Mouse (Mus musculus) c-Kit-negative CD71-positive TER-119-positive erythroid progenitor cells, embryonic 14.5 days (primary cell): Measurements from ENCODE around the gene Crlf1.

Source experiments
- DNase-seq: peaks from one replicate; pipeline ENCODE4 v3.0.0-alpha.2; 2013; ENCODE audit warnings: low read depth, low spot score

The Crlf1 gene

DNA sequence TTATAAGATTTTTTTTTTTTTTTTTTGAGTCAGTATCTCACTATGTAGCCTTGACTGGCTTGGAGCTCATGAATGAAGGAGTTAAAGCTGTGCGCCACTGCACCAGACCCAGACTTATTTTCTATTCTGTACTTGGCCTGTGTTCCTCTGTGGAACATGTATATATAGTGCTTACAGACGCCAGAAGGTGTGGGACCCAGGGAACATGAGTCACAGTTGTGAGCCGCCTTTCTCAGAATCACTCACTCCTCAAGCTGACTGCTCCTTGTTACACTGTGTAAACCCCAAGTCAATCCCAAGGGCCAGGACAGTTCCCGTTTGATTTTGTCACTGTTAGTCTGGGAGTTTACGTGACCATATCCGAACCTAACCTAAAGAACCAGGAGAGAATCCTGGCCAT, 26.1 kb downstream of the Crlf1 start:
- no peak for DNase-seq

DNA sequence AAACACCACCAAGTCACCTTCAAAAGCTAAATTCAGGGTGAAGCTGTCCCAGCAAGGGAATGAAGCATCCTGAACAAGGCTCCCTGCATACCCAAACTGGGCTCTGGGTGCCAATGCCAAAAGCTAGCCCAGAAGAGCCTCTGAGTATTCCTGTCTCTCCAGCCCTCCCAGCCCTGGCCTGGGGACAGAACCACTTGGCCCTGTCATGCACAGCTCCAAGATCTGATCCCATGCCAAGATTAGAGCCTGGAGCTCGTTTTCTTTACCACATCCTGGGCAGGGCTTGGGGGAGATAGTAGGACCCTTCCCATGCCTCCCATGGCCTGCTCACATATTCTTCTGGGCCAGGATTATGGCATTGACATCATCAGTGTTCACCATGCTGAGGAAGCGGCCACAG, 26.6 kb downstream of the Crlf1 start:
- no peak for DNase-seq

GRCm38 (mm10) chr8:70522592-70523403, 29.8 kb downstream of the Crlf1 start:
- DNase-seq, result peak; percentile 96

- DNase-seq, result no peak
Measured at GRCm38 (mm10) chr8:70527111-70527511, 34.2 kb downstream of the Crlf1 start.

DNA sequence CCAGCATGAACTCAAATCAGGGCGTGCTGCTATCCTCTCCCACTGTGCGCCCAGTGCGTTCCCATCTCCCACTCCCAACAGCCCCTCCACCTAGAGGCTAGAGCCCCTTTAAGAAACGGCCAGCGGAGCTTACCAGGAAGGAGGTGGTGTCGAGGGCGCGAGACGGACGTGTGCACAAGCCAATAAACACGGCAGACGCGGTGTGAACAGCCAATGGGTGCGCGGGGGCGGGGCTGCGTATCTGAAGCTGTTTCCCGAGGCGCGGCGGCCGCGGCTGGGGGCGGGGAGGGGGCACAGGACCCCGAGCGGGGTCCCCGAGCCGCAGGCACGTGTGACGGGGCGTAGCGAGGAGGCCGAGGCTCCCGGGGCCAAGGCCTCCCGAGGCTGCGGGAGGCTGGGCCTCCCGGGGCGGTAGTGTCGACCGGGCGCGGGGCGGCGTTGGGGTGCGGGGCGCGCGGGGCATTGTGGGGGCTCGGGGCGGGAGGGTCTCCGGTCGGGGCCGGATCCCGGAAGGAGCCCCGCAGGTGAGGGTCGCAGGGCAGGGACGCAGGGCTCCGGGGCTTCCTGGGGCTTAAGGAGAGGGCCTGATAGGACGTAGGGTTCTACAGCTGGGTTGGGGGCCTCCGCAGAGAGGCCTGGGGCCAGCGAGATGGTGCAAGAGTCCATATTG, 34.7 kb downstream of the Crlf1 start, which contains the start of the genes Fkbp8 and Kxd1:
Gene Fkbp8 (plus strand): TSS at position 213 of the 670 bp plus-strand sequence.
Gene Kxd1 (minus strand): TSS at position 445 of the 670 bp plus-strand sequence.
- DNase-seq, result peak; percentile 91

DNA sequence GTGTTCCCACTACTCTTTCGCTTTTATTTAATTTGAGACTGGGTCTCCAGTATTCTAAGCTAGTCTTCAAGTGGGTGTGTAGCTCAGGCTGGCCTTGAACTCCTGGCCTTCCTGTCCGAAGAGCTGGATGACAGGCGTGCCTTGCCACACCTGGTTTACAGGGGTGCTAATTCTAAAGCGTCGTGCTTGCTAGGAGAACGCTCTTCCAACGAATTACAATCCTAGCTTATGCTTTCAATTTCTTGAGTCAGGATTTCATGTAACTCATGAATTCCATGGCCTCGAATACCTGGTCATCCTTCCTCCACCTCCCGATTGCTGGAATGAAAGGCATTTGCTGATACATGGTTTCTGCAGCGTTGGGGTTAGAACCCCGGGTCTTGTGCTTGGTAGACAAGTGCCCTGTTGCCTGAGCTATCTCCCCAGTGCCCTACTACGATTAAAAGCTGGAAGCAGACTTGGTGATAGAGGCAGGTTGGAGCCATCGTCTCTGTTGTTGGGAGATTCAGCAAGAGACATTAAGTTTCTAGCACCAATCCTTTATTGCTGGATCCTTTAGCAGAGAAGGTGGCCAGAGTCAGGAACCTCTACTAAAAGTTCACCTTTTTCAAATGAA, 35.3 kb downstream of the Crlf1 start:
- DNase-seq, result no peak

- DNase-seq, result no peak
Measured at GRCm38 (mm10) chr8:70529299-70529698, 36.3 kb downstream of the Crlf1 start.

DNA sequence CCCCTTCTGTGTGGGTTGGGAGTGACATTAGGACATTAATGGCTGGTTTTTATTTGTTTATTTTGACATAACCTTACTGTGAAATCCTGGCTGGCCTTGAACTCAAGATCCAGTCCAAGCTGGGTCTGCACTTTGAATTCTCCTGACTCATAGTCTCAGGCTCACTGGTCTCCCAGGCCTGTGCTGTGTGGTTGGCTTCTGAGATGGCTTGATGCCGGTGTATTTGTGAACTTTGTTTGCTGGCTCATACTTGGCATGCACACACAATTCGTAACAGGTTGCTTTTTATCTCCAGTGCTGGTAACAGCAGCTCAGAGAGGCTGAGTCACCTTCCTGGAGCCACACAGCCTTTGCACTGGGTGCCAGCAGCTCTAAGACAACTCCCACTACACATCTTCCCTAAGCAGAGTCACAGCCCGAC, 36.8 kb downstream of the Crlf1 start:
- no peak for DNase-seq

GRCm38 (mm10) chr8:70530314-70530713, 37.4 kb downstream of the Crlf1 start:
- DNase-seq, result no peak

GRCm38 (mm10) chr8:70534281-70534680, 41.3 kb downstream of the Crlf1 start:
- no peak for DNase-seq

DNA sequence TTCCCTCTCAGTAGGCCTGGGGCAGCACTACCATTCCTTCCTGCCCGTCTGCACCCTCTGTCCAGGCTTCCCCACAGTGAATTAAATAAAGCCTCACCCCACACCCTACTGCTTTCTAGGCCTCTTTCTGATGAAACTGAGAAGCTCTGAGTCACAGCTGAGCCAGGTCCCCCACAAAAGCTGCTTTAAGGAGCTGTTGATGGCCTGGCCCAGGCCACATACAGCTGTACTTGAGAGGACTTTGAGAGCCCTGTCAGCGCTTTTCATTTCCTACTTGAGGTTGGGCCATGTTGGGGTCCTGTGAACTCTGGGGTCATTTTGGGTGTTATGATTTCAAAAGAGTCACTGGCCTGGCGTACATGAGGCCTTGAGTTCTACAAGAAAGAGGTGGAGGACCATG, 42.3 kb downstream of the Crlf1 start:
- no peak for DNase-seq

DNA sequence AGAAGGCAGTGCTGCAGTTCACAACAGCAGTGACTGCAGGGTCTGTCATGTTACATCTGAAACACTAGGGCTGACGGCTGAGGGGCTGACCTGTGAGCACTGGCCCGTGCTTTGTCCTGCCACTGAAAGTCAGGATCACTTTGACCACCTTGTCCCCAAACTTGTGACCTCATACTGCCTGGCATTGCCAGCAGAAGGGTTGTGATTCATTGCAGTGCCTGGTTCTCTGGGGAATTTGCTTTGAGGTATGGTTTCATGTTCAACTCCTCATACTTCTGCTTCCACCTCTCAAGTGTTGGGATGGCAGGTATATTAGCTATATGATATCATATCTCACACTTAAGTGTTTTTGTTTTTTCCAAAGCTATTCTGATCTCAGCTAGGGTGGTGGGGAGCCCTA, 42.7 kb downstream of the Crlf1 start:
- no peak for DNase-seq

GRCm38 (mm10) chr8:70538024-70538579, 45.1 kb downstream of the Crlf1 start:
- no peak for DNase-seq

DNA sequence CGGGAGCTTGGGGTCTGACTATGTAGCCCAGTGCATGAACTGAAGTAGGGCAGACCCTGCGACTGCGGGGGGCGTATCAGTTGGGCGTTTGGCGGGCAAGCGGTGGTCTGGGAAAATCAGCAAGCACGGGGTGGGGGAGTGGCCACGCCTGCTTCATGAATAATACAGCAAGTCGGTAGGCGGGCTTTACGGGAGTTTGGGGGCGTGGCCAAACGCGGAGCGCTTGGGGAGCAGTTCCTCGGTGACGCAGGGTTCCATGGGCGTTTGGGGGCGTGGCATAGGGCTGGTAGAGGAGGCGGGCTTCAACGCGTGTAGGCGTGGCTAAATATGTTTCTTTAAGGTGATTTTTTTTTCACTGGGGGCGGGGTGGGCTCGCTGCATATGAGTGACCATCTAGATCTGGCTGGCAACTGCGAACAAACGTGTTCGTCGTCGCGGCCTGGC, 45.7 kb downstream of the Crlf1 start:
- peak; percentile 99 for DNase-seq

DNA sequence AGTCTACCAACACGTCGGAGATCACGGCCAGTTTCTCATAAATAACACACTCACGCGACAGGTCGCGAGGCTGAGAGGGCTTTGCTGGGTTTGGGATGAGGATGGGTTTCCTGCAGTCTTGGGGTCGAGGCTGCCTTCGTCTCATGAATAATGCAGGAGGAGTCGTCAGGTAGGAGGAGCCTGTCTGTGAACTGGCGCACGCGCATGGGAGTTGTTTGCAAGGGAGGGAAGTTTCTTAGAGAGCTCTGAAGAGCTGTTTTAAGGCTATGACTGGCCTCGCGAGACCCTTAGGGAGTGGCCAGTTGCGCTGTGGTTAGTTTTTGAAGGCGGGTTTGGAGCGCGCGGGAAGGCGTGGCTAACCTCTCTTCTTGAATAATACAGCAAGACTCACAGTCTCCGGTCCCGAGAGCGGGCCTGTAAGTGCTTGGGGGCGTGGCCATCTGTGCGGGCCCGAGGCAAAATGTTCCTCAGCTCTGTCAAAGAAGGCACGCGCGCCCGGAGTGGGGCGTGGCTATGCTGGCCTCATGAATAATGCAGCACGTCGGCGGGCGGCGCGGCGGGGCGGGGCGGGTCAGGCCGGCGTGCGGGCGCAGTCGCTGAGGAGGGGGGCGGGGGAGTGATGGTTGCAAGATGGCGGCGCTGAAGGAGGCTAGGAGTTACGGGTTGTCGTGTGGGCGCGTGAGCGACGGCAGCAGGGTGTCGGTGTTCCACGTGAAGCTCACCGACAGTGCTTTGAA, 46.3 kb downstream of the Crlf1 start, which contains the start of gene Ell:
Gene Ell (plus strand): TSS at position 381 of the 737 bp plus-strand sequence.
- DNase-seq, result peak; percentile 99

- no peak for DNase-seq
Measured at GRCm38 (mm10) chr8:70540013-70540506, 47.1 kb downstream of the Crlf1 start.

GRCm38 (mm10) chr8:70540507-70541071, 47.6 kb downstream of the Crlf1 start:
- DNase-seq, result no peak

- DNase-seq, result no peak
Measured at GRCm38 (mm10) chr8:70541081-70541480, 48.1 kb downstream of the Crlf1 start.

DNA sequence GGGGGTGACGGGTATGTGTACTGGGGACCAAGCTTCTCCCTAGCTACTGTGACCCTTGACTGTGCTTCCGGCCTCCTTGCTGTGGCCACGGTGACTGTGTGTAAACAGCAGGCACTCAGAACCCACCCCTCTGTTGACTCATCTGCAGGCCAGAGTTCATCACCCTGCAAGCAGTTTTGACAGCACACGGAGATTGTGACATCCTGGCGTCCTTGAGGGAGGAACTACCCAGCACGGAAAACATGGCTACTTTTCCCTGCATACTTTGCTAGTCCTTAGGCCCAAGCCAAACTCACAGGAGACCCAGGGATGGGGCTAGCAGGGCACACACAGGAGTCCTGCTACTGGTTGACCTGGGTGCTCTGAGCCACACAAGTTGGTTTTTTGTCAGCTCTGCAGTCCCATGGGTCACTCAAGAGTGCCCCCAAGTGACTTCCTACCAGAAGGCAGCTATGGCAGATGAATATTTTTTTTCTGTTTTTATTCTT, 51.3 kb downstream of the Crlf1 start:
- DNase-seq, result no peak

GRCm38 (mm10) chr8:70546412-70546811, 53.5 kb downstream of the Crlf1 start:
- DNase-seq, result no peak

DNA sequence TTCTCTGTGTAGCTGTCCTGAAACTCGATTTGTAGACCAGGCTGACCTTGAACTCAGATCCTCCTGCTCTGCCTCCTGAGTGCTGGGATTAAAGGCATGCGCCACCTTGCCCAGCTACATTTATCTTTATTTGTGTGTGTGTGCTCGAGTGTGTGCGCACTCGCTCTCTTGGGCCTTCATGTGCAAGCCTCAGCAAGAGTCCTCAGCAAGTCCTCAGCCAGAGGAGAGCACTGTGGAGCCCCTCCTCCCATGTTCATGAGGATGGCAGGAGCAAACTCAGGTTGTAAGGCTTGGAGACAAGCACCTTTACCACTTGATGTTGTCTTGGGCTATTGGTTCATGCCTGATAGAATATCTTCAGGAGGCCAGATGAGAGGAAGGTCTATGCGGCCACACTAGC, 54.8 kb downstream of the Crlf1 start:
- no peak for DNase-seq
